Mouse (Mus musculus): ENCODE measurements at regions not wholly inside any gene's neighbourhood (a gene's known extent, or its start where the extent isn't known, plus 50 kb on each side); places are given as distances from the start of the nearest gene placed in this dataset.
"Not testable (repeated sequence)": the region's sequence is repeated elsewhere in the genome, so short reads cannot be mapped to it uniquely, and the experiment has no call there.

GRCm38 (mm10) chr17:4626126-4626525, 368.0 kb upstream of the Arid1b start:
- H3K27ac ChIP-seq (ENCODE audit: low read length); H3K4me1 ChIP-seq (ENCODE audit: control insufficient read depth, insufficient read depth, low read length); H3K4me2 ChIP-seq (ENCODE audit: low read depth, low read length); ATAC-seq (ENCODE audit: insufficient read depth, low FRiP score); H3K27me3 ChIP-seq (ENCODE audit: control insufficient read depth, insufficient read depth, low read length); H3K9me3 ChIP-seq (replicated peaks; ENCODE audit: control insufficient read depth, low read length); H3K36me3 ChIP-seq (ENCODE audit: control insufficient read depth, insufficient read depth, low read length); H3K9ac ChIP-seq (ENCODE audit: low read length); H3K4me3 ChIP-seq (replicated peaks; ENCODE audit: low read length): not testable (repeated sequence)
- 92% methylated on average over 1 of the region's 1 CpGs for WGBS

GRCm38 (mm10) chr17:4627542-4627941, 366.6 kb upstream of the Arid1b start:
- Histone ChIP-seq H3K9ac (ENCODE audit: low read length) (no peak overlapping the region), H3K9me3 (replicated peaks; ENCODE audit: control insufficient read depth, low read length) (no peaks in the 10 kb centered on the region), H3K27me3 (ENCODE audit: control insufficient read depth, insufficient read depth, low read length) (no peaks in the 10 kb centered on the region), H3K4me3 (replicated peaks; ENCODE audit: low read length) (no peak overlapping the region), H3K36me3 (ENCODE audit: control insufficient read depth, insufficient read depth, low read length) (no peaks in the 10 kb centered on the region), H3K27ac (ENCODE audit: low read length) (no peak overlapping the region), H3K4me2 (ENCODE audit: low read depth, low read length) (no peak overlapping the region), H3K4me1 (ENCODE audit: control insufficient read depth, insufficient read depth, low read length) (no peaks in the 10 kb centered on the region)
- 85% methylated on average over 7 of the region's 7 CpGs for WGBS
- no peak for ATAC-seq (ENCODE audit: insufficient read depth, low FRiP score)

- Histone ChIP-seq H3K36me3 (ENCODE audit: control insufficient read depth, insufficient read depth, low read length) (no peaks in the 10 kb centered on the region), H3K4me3 (replicated peaks; ENCODE audit: low read length) (no peak overlapping the region), H3K9ac (ENCODE audit: low read length) (no peak overlapping the region), H3K4me1 (ENCODE audit: control insufficient read depth, insufficient read depth, low read length) (no peaks in the 10 kb centered on the region), H3K9me3 (replicated peaks; ENCODE audit: control insufficient read depth, low read length) (no peaks in the 10 kb centered on the region), H3K4me2 (ENCODE audit: low read depth, low read length) (no peak overlapping the region), H3K27ac (ENCODE audit: low read length) (no peak overlapping the region), H3K27me3 (ENCODE audit: control insufficient read depth, insufficient read depth, low read length) (no peaks in the 10 kb centered on the region)
- WGBS = 79% methylated on average over 4 of the region's 4 CpGs
- no peak for ATAC-seq (ENCODE audit: insufficient read depth, low FRiP score)
Observed at GRCm38 (mm10) chr17:4631122-4631521, 363.0 kb upstream of the Arid1b start.

- H3K27me3 ChIP-seq (ENCODE audit: control insufficient read depth, insufficient read depth, low read length) = no peaks in the 10 kb centered on the region
- no peaks in the 10 kb centered on the region for H3K36me3 ChIP-seq (ENCODE audit: control insufficient read depth, insufficient read depth, low read length)
- no peak overlapping the region for H3K27ac ChIP-seq (ENCODE audit: low read length)
- no peak overlapping the region for H3K4me3 ChIP-seq (replicated peaks; ENCODE audit: low read length)
- no peak overlapping the region for H3K4me2 ChIP-seq (ENCODE audit: low read depth, low read length)
- ATAC-seq (ENCODE audit: insufficient read depth, low FRiP score) = no peak
- no peaks in the 10 kb centered on the region for H3K9me3 ChIP-seq (replicated peaks; ENCODE audit: control insufficient read depth, low read length)
- no peaks in the 10 kb centered on the region for H3K4me1 ChIP-seq (ENCODE audit: control insufficient read depth, insufficient read depth, low read length)
- H3K9ac ChIP-seq (ENCODE audit: low read length) = no peak overlapping the region
- 77% methylated on average over 2 of the region's 2 CpGs for WGBS
Observed at GRCm38 (mm10) chr17:4632506-4632905, 361.6 kb upstream of the Arid1b start.

GRCm38 (mm10) chr17:4633771-4634170, 360.4 kb upstream of the Arid1b start:
- no peak overlapping the region for H3K27ac ChIP-seq (ENCODE audit: low read length)
- no peak overlapping the region for H3K4me3 ChIP-seq (replicated peaks; ENCODE audit: low read length)
- H3K9me3 ChIP-seq (replicated peaks; ENCODE audit: control insufficient read depth, low read length) = no peaks in the 10 kb centered on the region
- WGBS = 55% methylated on average over 3 of the region's 3 CpGs
- H3K36me3 ChIP-seq (ENCODE audit: control insufficient read depth, insufficient read depth, low read length) = no peaks in the 10 kb centered on the region
- no peak for ATAC-seq (ENCODE audit: insufficient read depth, low FRiP score)
- H3K9ac ChIP-seq (ENCODE audit: low read length) = no peak overlapping the region
- no peaks in the 10 kb centered on the region for H3K4me1 ChIP-seq (ENCODE audit: control insufficient read depth, insufficient read depth, low read length)
- H3K27me3 ChIP-seq (ENCODE audit: control insufficient read depth, insufficient read depth, low read length) = no peaks in the 10 kb centered on the region
- H3K4me2 ChIP-seq (ENCODE audit: low read depth, low read length) = no peak overlapping the region

- H3K27ac ChIP-seq (ENCODE audit: low read length) = no peak overlapping the region
- H3K4me1 ChIP-seq (ENCODE audit: control insufficient read depth, insufficient read depth, low read length) = no peaks in the 10 kb centered on the region
- no peaks in the 10 kb centered on the region for H3K27me3 ChIP-seq (ENCODE audit: control insufficient read depth, insufficient read depth, low read length)
- H3K9me3 ChIP-seq (replicated peaks; ENCODE audit: control insufficient read depth, low read length) = no peaks in the 10 kb centered on the region
- H3K4me3 ChIP-seq (replicated peaks; ENCODE audit: low read length) = no peak overlapping the region
- WGBS = 33% methylated on average over 5 of the region's 5 CpGs
- H3K9ac ChIP-seq (ENCODE audit: low read length) = no peak overlapping the region; the same call in 1 of the 2 replicates
- no peak for ATAC-seq (ENCODE audit: insufficient read depth, low FRiP score)
- no peak overlapping the region for H3K4me2 ChIP-seq (ENCODE audit: low read depth, low read length)
- H3K36me3 ChIP-seq (ENCODE audit: control insufficient read depth, insufficient read depth, low read length) = no peaks in the 10 kb centered on the region
Observed at GRCm38 (mm10) chr17:4636796-4637353, 357.3 kb upstream of the Arid1b start.

- H3K4me3 ChIP-seq (replicated peaks; ENCODE audit: low read length) = no peak overlapping the region
Observed at GRCm38 (mm10) chr17:4639531-4639930, 354.6 kb upstream of the Arid1b start.

GRCm38 (mm10) chr17:4640555-4640954, 353.6 kb upstream of the Arid1b start:
- H3K27ac ChIP-seq (ENCODE audit: low read length) = no peak overlapping the region
- H3K4me2 ChIP-seq (ENCODE audit: low read depth, low read length) = no peak overlapping the region
- no peak for ATAC-seq (ENCODE audit: insufficient read depth, low FRiP score)
- no peak overlapping the region for H3K9ac ChIP-seq (ENCODE audit: low read length)
- WGBS = 60% methylated on average over 7 of the region's 7 CpGs
- H3K9me3 ChIP-seq (replicated peaks; ENCODE audit: control insufficient read depth, low read length) = no peaks in the 10 kb centered on the region
- no peak overlapping the region for H3K4me3 ChIP-seq (replicated peaks; ENCODE audit: low read length)
- H3K36me3 ChIP-seq (ENCODE audit: control insufficient read depth, insufficient read depth, low read length) = no peaks in the 10 kb centered on the region
- H3K27me3 ChIP-seq (ENCODE audit: control insufficient read depth, insufficient read depth, low read length) = no peaks in the 10 kb centered on the region
- H3K4me1 ChIP-seq (ENCODE audit: control insufficient read depth, insufficient read depth, low read length) = no peaks in the 10 kb centered on the region

More at GRCm38 (mm10) chr17:4639531-4639930, 354.6 kb upstream of the Arid1b start:
- Histone ChIP-seq H3K27ac (ENCODE audit: low read length) (no peak overlapping the region), H3K27me3 (ENCODE audit: control insufficient read depth, insufficient read depth, low read length) (no peaks in the 10 kb centered on the region), H3K9ac (ENCODE audit: low read length) (no peak overlapping the region), H3K36me3 (ENCODE audit: control insufficient read depth, insufficient read depth, low read length) (no peaks in the 10 kb centered on the region), H3K4me1 (ENCODE audit: control insufficient read depth, insufficient read depth, low read length) (no peaks in the 10 kb centered on the region), H3K4me2 (ENCODE audit: low read depth, low read length) (no peak overlapping the region), H3K9me3 (replicated peaks; ENCODE audit: control insufficient read depth, low read length) (no peaks in the 10 kb centered on the region)
- 72% methylated on average over 4 of the region's 4 CpGs for WGBS
- no peak for ATAC-seq (ENCODE audit: insufficient read depth, low FRiP score)

- no peak for ATAC-seq (ENCODE audit: insufficient read depth, low FRiP score)
- Histone ChIP-seq H3K4me3 (replicated peaks; ENCODE audit: low read length) (no peak overlapping the region), H3K36me3 (ENCODE audit: control insufficient read depth, insufficient read depth, low read length) (no peaks in the 10 kb centered on the region), H3K27me3 (ENCODE audit: control insufficient read depth, insufficient read depth, low read length) (no peaks in the 10 kb centered on the region), H3K9me3 (replicated peaks; ENCODE audit: control insufficient read depth, low read length) (no peaks in the 10 kb centered on the region), H3K27ac (ENCODE audit: low read length) (no peak overlapping the region), H3K4me2 (ENCODE audit: low read depth, low read length) (no peak overlapping the region), H3K4me1 (ENCODE audit: control insufficient read depth, insufficient read depth, low read length) (no peaks in the 10 kb centered on the region), H3K9ac (ENCODE audit: low read length) (no peak overlapping the region)
- 53% methylated on average over 4 of the region's 4 CpGs for WGBS
Observed at GRCm38 (mm10) chr17:4641166-4641565, 353.0 kb upstream of the Arid1b start.

GRCm38 (mm10) chr17:4642046-4642445, 352.1 kb upstream of the Arid1b start:
- WGBS = 72% methylated on average over 1 of the region's 1 CpGs
- no peak for ATAC-seq (ENCODE audit: insufficient read depth, low FRiP score)
- H3K27me3 ChIP-seq (ENCODE audit: control insufficient read depth, insufficient read depth, low read length) = no peaks in the 10 kb centered on the region
- no peaks in the 10 kb centered on the region for H3K9me3 ChIP-seq (replicated peaks; ENCODE audit: control insufficient read depth, low read length)
- H3K4me1 ChIP-seq (ENCODE audit: control insufficient read depth, insufficient read depth, low read length) = no peaks in the 10 kb centered on the region
- no peak overlapping the region for H3K27ac ChIP-seq (ENCODE audit: low read length)
- no peak overlapping the region for H3K4me3 ChIP-seq (replicated peaks; ENCODE audit: low read length)
- no peak overlapping the region for H3K4me2 ChIP-seq (ENCODE audit: low read depth, low read length)
- H3K9ac ChIP-seq (ENCODE audit: low read length) = no peak overlapping the region
- no peaks in the 10 kb centered on the region for H3K36me3 ChIP-seq (ENCODE audit: control insufficient read depth, insufficient read depth, low read length)

Data from stomach, embryonic 16.5 days (tissue).